Mouse (Mus musculus) urinary bladder, postnatal 14 days (tissue): ENCODE data around the gene Cib4.

Experiments used
- DNase-seq: peaks from one replicate; pipeline ENCODE4 v3.0.0; 2021; ENCODE audit warnings: low spot score

Gene Cib4

DNA sequence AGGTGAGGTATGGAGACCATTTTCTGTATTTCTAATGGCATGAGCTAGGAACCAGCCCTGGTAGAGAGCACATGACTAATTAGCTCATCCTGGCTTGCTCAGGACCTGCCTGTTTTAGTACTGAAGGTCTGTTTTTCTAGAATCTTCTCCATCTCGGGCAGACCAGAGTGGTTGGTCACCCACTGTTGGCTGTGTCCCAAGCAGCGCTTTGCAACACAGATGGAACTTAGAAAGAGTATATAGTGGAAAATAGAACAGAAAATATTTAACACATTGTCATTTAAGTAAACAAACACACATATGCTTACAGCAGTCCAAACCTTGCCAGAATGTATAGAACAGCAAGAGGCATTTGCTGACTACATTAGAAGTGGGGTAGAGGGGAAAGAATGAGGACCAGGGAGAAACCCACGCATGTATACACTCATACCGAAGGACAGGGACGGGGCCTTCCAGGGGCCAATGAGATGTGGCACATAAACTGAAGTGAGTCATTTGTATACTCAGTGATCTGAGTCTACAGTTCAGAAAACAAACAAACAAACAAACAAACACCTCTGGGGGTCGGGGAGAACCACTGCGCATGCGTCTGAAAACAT lies 105.2 kb downstream of the Cib4 start:
- no peak for DNase-seq

DNA sequence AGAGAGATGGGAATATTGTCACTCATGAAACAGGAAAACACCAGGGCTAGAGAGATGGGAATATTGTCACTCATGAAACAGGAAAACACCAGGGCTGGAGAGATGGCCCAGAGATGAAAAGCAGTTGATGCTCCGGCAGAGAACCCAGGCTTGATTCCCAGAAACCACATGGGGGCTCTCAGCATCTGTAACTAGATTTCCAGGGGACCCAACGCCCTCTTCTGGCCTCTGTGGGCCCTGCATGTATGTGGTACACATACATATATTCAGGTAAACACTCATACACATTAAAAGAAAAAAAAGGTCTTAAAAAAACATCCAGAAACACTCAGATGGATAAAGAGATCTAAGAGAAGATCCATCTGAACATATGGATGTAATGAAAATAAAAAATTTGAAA lies 106.7 kb downstream of the Cib4 start:
- DNase-seq: no peak
